Mouse (Mus musculus) adrenal gland, postnatal 25 days (tissue): ENCODE measurements around the gene 1700016C15Rik. TPM values are rescaled to one million over a fixed set of nuclear protein-coding genes. Genes with fewer than 3 reads are reported as not detected.

ENCODE experiments used
- DNase-seq: peaks from one replicate; pipeline ENCODE4 v3.0.0; 2021; ENCODE audit warnings: mixed read lengths
- long read RNA-seq: library from polyadenylated mRNA; stranded (forward); transcript quantifications from one replicate; pipeline ENCODE4 v2.0.0, GENCODE M21; 2021
- total RNA-seq: library from RNA; stranded (reverse); gene quantifications from 2 replicates; pipeline ENCODE4 v1.2.3, GENCODE M21; 2021

1700016C15Rik gene
- not detected in 2 replicates for total RNA-seq
- long read RNA-seq, result 0 reads

- no peak for DNase-seq
Observed at GRCm38 (mm10) chr1:177729043-177730024, at the start of gene 1700016C15Rik. Gene 1700016C15Rik (plus strand): TSS chr1:177729814.

DNA sequence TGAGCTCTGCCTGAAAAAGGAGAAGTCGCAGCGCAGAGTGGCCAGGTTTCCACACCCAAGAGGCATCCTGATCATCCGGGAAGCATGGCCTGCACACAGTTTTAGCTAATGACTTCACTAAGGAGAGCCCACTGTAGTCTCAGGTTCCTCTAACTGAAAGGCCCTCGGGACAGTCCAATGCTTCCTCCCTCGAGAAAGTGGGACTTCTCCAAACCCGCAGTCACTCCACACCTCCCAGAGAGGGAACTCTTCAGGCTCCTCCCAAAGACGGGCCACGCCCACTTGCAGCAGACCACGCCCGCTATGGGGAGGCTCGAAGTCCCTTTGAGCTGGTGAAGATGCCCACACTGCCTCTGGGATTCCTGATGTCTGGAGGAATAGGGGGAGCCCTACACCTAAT lies 48.4 kb upstream of the 1700016C15Rik start:
- DNase-seq, result no peak

GRCm38 (mm10) chr1:177683931-177684836 lies 45.4 kb upstream of the 1700016C15Rik start:
- DNase-seq, result no peak

- no peak for DNase-seq
Observed at GRCm38 (mm10) chr1:177684901-177685300, 44.7 kb upstream of the 1700016C15Rik start.

- DNase-seq, result no peak
Observed at GRCm38 (mm10) chr1:177686137-177686536, 43.5 kb upstream of the 1700016C15Rik start.

DNA sequence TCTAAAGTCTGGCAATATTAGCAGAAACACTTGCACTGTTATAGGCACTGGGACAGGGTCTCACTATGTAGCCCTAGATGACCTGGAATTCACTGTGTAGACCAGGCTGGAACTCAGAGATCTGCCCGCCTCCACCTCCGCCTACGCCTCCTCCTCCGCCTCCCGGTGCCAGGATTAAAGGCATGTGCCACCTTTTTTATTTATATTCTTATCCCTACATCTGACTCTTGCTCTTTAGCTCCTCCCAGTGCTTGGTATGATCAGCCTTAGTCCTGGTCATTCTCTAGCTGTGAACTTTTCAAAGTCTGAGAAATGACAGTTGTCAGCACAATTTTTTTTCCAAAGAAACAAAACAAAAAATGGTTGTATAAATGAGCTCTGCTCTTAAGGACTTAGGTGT lies 42.6 kb upstream of the 1700016C15Rik start:
- DNase-seq, result no peak

GRCm38 (mm10) chr1:177692491-177692890 lies 37.1 kb upstream of the 1700016C15Rik start:
- no peak for DNase-seq

DNA sequence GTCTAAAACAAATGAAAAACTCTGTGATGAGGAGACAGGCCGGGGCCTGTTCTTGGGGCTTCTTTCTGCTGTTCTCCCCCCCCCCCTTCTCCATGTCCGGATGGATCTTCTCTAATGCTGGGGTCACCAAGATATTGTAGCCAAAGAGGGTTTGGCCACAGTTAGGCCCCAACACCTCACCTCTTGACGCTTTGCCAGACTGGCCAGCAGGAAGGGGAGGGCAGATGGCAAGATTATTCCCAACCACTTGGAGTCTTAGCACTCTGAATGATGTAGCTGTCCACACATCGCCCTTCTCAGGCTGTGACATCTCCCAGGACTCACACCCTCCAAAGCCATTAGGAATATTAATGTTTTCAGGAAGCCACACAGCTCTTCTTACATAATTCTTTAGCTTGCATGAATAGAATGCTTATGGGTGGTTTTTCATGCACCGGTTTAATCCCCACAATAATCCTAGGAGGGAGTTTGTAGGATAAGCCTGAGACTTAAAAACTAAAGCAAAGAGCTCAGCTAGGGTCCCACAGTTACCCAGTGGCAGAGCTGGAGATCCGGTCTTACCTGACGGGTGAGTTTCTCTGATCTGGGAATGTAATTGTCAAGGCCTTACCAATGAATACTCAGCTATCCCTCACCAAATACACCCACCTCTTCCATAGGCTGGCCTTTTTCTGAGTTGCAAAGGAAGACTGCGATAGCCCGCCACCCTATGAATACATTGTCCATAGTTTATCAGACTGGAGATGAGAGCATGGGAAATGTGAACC lies 35.9 kb upstream of the 1700016C15Rik start:
- no peak for DNase-seq

DNA sequence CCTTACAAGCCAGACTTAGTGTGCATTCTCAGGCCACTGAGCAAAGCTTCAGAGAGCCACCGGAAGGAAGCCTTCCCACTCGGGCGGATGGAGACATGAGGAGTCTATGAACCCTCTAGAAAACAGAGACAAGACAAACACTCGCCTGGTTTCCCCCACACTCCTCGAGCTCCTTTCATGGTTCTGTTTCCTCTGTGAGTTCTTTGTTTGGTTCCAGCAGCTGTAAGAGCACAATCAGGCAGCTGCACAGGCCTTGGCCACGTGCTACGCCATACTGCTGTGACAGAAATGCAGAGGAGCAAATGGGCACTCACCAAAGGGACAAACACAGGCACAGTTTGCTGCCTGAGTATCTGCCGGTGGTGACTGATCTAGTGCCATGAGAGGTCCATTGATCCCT lies 29.1 kb upstream of the 1700016C15Rik start:
- no peak for DNase-seq

- DNase-seq, result peak; percentile 70
Observed at GRCm38 (mm10) chr1:177702481-177703146, 27.0 kb upstream of the 1700016C15Rik start.

- DNase-seq, result no peak
Observed at GRCm38 (mm10) chr1:177703147-177703807, 26.3 kb upstream of the 1700016C15Rik start.

DNA sequence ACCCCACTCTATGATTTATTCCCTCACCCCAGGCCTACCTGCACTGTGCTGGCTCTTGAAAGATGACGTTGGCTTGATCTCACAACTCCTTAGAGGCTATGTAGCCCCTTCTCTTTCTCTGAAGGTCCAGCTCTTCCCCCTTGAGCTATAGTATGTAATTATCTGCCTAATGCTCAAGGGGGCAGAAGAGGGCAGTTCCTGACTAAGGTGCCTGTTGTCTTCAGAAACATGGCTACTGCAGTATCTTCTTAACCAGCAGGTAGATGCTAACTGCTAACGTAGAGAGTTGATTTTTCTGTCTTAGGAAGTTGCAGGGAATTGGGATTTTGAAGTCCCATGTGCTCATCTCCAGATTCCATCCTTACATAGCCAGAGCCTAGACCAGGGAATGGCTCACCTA lies 24.4 kb upstream of the 1700016C15Rik start:
- no peak for DNase-seq

DNA sequence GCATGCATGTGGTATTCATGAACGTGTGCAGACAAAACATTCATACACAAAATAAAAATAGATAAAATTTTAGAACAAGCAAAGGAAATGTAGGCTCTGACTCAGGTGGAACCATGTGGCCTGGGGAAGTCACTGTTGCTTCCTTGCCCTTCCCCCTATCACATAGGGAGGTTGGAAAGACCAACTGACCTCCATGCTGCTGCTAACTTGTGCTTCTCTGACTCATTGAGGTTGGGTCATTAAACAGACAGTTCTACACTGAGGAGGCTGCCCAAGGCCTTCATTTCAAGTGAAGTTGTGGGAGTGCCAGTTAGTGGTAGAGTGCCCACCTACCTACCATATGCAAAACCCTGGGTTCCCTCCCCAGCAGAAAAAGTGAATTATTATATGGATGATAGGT lies 22.0 kb upstream of the 1700016C15Rik start:
- no peak for DNase-seq

GRCm38 (mm10) chr1:177708583-177709055 lies 21.0 kb upstream of the 1700016C15Rik start:
- DNase-seq, result peak; percentile 22

DNA sequence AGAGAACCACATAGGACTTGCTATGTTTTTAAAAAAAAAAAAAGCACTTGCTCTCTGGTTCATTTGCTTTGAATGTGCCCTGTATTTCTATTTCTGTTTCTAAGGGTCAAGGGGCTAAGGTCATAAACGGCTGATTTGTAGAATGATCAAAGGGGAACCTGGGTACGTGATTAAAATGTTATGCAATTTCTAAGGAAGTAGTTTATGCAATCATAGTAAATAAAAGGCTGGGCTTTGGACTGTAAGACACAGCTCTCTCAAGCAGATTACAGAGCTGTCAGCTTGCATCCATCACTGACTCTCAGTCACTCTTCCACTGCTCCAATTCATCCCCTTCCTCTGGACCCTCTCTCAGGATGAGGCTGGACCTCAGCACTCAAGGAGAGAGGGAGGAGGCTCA lies 18.6 kb upstream of the 1700016C15Rik start:
- DNase-seq, result no peak

GRCm38 (mm10) chr1:177711418-177711817 lies 18.2 kb upstream of the 1700016C15Rik start:
- no peak for DNase-seq

DNA sequence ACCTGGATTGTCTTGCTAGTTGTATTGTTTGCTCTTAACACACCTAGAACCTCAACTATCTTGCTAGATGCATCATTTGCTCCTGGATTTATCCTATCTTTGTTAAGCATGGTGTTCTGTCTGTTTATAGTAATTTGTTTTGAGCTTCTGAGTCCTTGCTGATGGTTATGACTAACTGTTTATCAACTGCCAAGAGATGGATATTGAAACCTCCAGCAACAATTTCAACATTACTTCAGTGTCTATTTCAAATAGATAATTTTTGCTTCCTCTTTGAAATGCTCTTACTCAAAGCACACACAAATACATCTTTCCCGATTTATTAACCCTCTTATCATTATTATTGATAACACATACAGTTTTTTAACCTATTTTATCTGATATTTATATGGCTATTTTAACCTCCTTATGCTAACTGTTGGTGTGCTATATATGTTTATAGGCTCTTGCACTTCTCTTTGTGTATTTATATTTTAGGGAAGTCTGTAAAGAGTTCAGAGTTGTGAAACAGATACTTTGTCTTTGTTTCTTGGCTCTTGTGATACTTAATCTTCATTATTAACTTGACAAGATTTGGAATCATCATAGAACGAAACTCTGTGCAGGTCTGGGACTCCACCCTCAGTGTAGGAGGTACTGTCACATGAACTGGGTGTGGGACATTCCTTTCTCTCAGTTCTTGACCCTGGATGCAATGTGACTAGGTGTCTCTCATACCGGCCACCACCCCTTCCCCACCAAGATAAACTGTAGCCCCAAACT lies 15.8 kb upstream of the 1700016C15Rik start:
- DNase-seq, result no peak

- DNase-seq, result no peak
Observed at GRCm38 (mm10) chr1:177714397-177715012, 15.1 kb upstream of the 1700016C15Rik start.

GRCm38 (mm10) chr1:177716448-177716847 lies 13.2 kb upstream of the 1700016C15Rik start:
- DNase-seq, result no peak
